Mouse (Mus musculus) intestine, postnatal 0 days (tissue): ENCODE measurements around the gene Gstm6. TPM values are rescaled to one million over a fixed set of nuclear protein-coding genes. Genes with fewer than 3 reads are reported as not detected.
"Not testable (repeated sequence)": the region's sequence is repeated elsewhere in the genome, so short reads cannot be mapped to it uniquely, and the experiment has no call there.

Experiments used
- ATAC-seq: fragments of 200-750 bp; cut with Nextera tagmentation; 2 replicates; pipeline ENCODE4 v1.8.0; 2017; ENCODE audit warnings: mild to moderate bottlenecking, moderate TSS enrichment, moderate library complexity
- H3K27ac ChIP-seq: fragments of 300-500 bp; sonication (generic); 2 replicates; pipeline ENCODE4 v1.5.1; 2014; ENCODE audit warnings: mild to moderate bottlenecking, low read depth, low read length, moderate library complexity
- H3K27me3 ChIP-seq: fragments of 300-500 bp; sonication (generic); replicated peaks from 2 replicates; pipeline ENCODE4 v1.6.1; 2014; ENCODE audit warnings: low read length, mixed read lengths; ENCODE audit not compliant: control insufficient read depth, insufficient read depth
- H3K36me3 ChIP-seq: fragments of 300-500 bp; sonication (generic); 2 replicates; pipeline ENCODE4 v1.6.1; 2014; ENCODE audit warnings: mild to moderate bottlenecking, moderate library complexity; ENCODE audit not compliant: control insufficient read depth, insufficient read depth
- H3K4me1 ChIP-seq: fragments of 300-500 bp; sonication (generic); replicated peaks from 2 replicates; pipeline ENCODE4 v1.6.1; 2014; ENCODE audit warnings: antibody characterized with exemption, low read length, mixed read lengths; ENCODE audit not compliant: control insufficient read depth, insufficient read depth
- H3K4me2 ChIP-seq: fragments of 300-500 bp; sonication (generic); replicated peaks from 2 replicates; pipeline ENCODE4 v1.6.1; 2014; ENCODE audit warnings: low read depth, mild to moderate bottlenecking, moderate library complexity
- H3K4me3 ChIP-seq: fragments of 300-500 bp; sonication (generic); 2 replicates; pipeline ENCODE4 v1.5.1; 2014; ENCODE audit warnings: low read depth, low read length
- H3K9ac ChIP-seq: fragments of 300-500 bp; sonication (generic); 2 replicates; pipeline ENCODE4 v1.6.1; 2014; ENCODE audit warnings: mild to moderate bottlenecking, low read depth, low read length
- H3K9me3 ChIP-seq: fragments of 300-500 bp; sonication (generic); 2 replicates; pipeline ENCODE4 v1.6.1; 2016; ENCODE audit warnings: mixed run types; ENCODE audit not compliant: control insufficient read depth
- CTCF ChIP-seq: sonication (generic); IDR thresholded peaks from 2 replicates; pipeline ENCODE4 v1.5.1; 2016; ENCODE audit warnings: low read depth, mild to moderate bottlenecking, control low read depth, antibody characterized with exemption, moderate library complexity
- WGBS: fragments of 180-500 bp; shearing (Covaris S2); extraction: QIAGEN DNeasy Blood & Tissue Kit; methylation state at CpG from one replicate; pipeline ENCODE4 v1.1.7; 2014; 5-methylcytosine and 5-hydroxymethylcytosine counted together
- polyA plus RNA-seq: library from polyadenylated mRNA; unstranded; fragments of >200 nt; fragmentation: Nextera tagmentation; extraction: Ambion mirVana; gene quantifications from 2 replicates; pipeline ENCODE4 v1.2.1, GENCODE M21; 2015

Gene Gstm6
- 21.6 and 21.9 TPM in 2 replicates for polyA plus RNA-seq

DNA sequence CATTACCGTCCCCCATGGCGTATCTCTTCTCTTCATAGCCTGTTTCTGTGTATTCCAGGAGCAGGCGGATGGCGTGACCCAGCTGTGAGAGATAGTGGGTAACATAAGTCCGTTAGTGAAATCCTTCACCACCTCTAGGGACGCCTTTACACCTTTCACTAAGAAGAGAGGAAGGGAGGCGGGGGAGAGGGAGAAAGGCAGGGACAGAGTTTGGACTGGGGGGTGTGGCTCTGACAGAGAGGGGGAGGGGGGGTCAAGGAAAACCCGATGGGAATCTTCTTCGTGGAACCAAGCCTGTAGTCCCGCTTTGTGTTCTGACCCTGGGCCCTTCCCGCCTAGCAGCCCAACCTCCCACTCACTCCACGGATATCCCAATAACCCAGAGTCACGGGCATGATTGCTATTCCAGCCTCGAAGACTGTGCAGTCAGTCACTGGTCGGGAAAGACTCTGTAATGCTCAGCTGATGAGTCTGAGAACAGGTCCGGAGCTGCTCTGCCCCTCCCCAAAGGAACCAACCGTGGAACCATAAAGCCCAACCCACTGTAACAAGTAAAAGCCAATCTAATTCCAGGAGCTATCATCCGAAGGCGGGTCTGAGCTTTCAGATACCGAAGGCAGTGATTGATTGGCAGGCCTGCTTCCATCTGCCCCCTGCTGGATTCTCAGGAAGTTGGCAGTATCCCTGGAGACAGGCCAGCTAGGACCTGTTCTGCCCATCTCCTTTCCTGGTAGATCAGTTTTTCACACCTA is at the start of gene Gstm6:
Gstm6 (minus strand) TSS at position 511 of the 752 bp plus-strand sequence.
- 18% methylated on average over 20 of the region's 20 CpGs for WGBS
- no peaks in the 10 kb centered on the region for H3K36me3 ChIP-seq
- H3K4me3 ChIP-seq = peak within 1 kb of the TSS; percentile 26

DNA sequence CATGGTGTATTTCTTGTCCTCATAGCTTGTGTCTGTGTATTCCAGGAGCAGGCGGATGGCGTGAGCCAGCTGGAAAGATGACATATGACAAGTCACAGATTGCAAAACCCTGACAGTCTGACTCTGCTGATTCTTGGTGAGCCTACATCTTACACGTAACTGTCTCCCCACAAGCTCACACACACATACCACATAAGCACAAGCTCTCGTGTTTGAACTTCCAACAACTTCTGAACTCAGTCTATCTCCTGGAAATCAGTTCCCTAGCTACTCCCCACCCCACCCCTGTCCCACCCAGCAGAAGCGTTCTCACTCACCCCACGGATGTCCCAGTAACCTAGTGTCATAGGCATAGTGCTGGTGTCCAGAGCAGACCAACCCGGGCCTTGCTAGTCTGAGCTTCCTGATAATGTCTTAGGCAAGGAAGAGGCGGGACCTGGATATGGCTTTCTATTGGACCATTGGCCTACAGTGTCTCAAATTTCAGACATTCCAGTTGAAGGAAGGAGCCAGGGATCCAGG is 42.6 kb upstream of the Gstm6 start, which contains the start of gene Gstm2:
Gstm2 (minus strand) TSS at position 413 of the 522 bp plus-strand sequence.
- H3K9ac ChIP-seq = no peak within 1 kb of the TSS
- H3K27me3 ChIP-seq = no peaks in the 10 kb centered on the region
- 19% methylated on average over 8 of the region's 8 CpGs for WGBS
- peak; percentile 94 for ATAC-seq
- TF ChIP-seq CTCF = no peak
- peak within 1 kb of the TSS; percentile 49 for H3K4me2 ChIP-seq
- H3K4me3 ChIP-seq = peak within 1 kb of the TSS; percentile 9
- H3K9me3 ChIP-seq = no peaks in the 10 kb centered on the region
- peak within 1 kb of the TSS; percentile 23; the same call in 1 of the 2 replicates for H3K27ac ChIP-seq
- H3K4me1 ChIP-seq = no peaks in the 10 kb centered on the region; the same call in 1 of the 2 replicates
- no peaks in the 10 kb centered on the region for H3K36me3 ChIP-seq

More for the DNA sequence above, at the start of gene Gstm6:
- no peaks in the 10 kb centered on the region for H3K9me3 ChIP-seq
- H3K4me1 ChIP-seq = no peaks in the 10 kb centered on the region
- H3K27ac ChIP-seq = peak within 1 kb of the TSS; percentile 21; the same call in 1 of the 2 replicates
- peak; percentile 86 for ATAC-seq
- H3K4me2 ChIP-seq = peak within 1 kb of the TSS; percentile 61
- H3K27me3 ChIP-seq = no peaks in the 10 kb centered on the region
- no peak within 1 kb of the TSS for H3K9ac ChIP-seq
- TF ChIP-seq CTCF = peak; percentile 86

DNA sequence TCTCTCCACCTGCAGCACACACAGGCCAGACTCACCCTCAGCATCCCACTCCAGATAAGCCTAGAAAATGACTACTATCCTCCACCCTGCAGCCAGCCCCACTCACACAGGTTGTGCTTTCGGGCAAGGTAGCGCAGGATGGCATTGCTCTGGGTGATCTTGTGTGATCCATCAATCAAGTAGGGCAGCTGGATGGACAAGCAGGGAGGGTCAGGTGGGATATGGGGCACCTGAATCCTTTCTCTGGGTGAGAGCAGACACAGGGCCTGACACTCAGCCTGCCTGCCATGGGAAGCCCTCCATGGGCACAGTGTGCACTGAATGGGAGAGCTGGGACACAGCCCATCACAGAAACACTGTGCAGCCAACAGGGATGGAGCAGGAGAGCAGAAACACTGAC is 41.6 kb upstream of the Gstm6 start:
- H3K27ac ChIP-seq, H3K4me3 ChIP-seq, H3K9ac ChIP-seq, ATAC-seq, H3K4me1 ChIP-seq, H3K27me3 ChIP-seq, H3K9me3 ChIP-seq, H3K36me3 ChIP-seq: not testable (repeated sequence)
- 100% methylated on average over 2 of the region's 2 CpGs for WGBS
- 0 out of 2 replicates have a peak overlapping the region, but pooled peaks have one; percentile 49 for H3K4me2 ChIP-seq

DNA sequence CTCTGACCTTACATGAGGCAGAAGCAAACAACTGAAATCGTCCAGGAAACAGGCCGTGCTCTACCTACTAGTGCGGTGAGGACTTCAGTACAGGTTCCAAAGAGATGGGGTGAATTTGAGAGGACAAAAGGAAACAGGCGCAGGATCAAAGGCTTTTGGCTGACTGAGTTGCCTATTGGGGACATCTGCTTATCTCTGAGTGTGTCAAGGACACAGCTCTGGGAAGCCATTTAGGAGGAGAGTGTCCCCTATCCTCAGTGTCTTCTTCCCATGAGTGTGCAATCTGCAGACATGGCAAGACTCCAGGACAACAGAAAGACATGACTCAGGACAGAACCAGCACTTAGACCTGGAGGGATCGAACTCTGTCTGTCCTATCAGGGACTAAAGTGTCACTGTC is 40.9 kb upstream of the Gstm6 start:
- no peak for TF ChIP-seq CTCF
- H3K4me1 ChIP-seq = no peaks in the 10 kb centered on the region; the same call in 1 of the 2 replicates
- 68% methylated on average over 5 of the region's 5 CpGs for WGBS
- H3K36me3 ChIP-seq = no peaks in the 10 kb centered on the region
- H3K27me3 ChIP-seq = no peaks in the 10 kb centered on the region
- H3K9me3 ChIP-seq = no peaks in the 10 kb centered on the region
- no peak overlapping the region for H3K4me2 ChIP-seq
- no peak overlapping the region for H3K4me3 ChIP-seq
- H3K27ac ChIP-seq = no peak overlapping the region
- no peak for ATAC-seq
- no peak overlapping the region for H3K9ac ChIP-seq

DNA sequence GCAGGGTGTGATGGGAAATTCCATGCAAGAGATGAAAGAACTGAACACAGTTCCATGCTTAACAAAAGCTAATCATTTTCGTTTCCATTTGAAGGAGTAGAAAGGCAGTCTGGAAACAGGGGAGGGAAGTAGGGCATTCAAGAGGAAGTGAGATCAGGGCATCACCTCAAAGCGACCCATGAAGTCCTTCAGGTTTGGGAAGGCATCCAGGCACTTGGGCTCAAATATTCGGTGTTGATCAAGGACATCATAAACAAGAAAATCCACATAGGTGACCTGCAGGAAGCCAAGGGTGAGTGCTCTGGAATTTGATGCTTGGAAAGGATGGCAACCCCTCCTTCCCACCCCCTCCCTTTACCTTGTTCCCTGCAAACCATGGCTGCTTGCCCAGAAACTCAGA is 40.2 kb upstream of the Gstm6 start:
- TF ChIP-seq CTCF = no peak
- no peaks in the 10 kb centered on the region for H3K9me3 ChIP-seq
- no peaks in the 10 kb centered on the region for H3K27me3 ChIP-seq
- 61% methylated on average over 3 of the region's 3 CpGs for WGBS
- H3K27ac ChIP-seq = no peak overlapping the region
- no peak for ATAC-seq
- H3K36me3 ChIP-seq = no peaks in the 10 kb centered on the region
- no peak overlapping the region for H3K4me2 ChIP-seq
- H3K4me1 ChIP-seq = no peaks in the 10 kb centered on the region; the same call in 1 of the 2 replicates
- H3K4me3 ChIP-seq = no peak overlapping the region
- H3K9ac ChIP-seq = no peak overlapping the region

DNA sequence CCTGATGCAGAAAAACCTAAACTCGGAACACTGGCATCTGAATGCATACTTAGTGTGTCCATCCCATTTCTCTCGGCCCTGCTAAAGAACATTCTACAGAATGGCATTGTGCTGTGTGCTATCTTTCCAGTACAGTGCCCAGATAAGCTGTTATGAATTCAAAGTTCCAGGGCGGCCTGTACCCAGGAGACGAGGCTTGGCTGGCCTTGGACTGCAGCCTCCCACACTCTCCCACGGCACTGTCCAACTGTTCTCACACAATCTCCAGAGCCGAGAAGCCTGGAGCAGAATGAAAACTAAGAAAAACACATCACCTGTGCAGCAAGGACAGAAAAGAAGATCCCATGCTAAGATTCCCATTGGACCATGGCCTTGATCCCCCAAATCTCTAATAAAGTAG is 39.2 kb upstream of the Gstm6 start:
- no peaks in the 10 kb centered on the region; the same call in 1 of the 2 replicates for H3K4me1 ChIP-seq
- H3K27ac ChIP-seq = no peak overlapping the region
- H3K9me3 ChIP-seq = no peaks in the 10 kb centered on the region
- H3K4me2 ChIP-seq = no peak overlapping the region
- no peaks in the 10 kb centered on the region for H3K36me3 ChIP-seq
- no peak overlapping the region for H3K9ac ChIP-seq
- whole genome bisulfite sequencing = 58% methylated on average over 6 of the region's 6 CpGs
- H3K4me3 ChIP-seq = no peak overlapping the region
- ATAC-seq = no peak
- H3K27me3 ChIP-seq = no peaks in the 10 kb centered on the region
- no peak for TF ChIP-seq CTCF
